Comparison of ENCODE assay signal across 8 mouse cellular contexts in the genomic region with DNA sequence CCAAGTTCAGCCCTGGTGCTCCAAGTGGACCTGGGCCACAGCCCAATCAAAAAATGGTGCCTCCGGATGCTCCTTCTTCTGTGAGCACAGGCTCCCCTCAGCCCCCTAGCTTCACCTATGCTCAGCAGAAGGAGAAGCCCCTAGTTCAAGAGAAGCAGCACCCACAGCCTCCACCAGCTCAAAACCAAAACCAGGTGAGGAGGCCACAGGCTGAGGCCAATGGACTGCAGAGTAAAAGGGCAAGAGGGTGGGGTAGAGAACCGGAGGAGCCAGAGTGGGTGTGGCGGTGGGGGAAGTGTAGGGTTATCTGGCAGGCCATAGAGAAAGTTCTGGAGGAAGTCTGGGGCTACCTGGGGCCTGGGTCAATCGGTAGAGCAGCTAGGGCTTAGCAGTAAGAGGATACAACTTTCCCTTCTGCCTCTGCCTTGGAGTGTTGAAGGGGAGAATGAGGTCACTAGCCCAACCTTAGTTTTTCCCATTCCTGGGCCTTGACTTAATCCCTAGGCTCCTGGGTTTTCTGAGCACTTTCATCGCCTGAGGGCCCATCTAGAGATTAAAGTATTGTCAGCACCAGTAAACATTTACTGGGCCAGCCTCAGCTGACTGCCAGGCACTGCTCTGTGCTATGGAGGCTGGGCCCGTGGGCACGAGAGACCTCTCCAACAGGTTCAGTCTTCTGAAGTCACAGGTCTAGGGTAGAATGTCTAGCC. TPM values are rescaled to one million over a fixed set of nuclear protein-coding genes. Genes with fewer than 3 reads are reported as not detected.
DNase-seq lines count a peak whose midpoint lies in the region; ATAC-seq and TF ChIP-seq lines count a peak whose summit lies in the region.

No protein-coding gene starts in this region.

- no peaks in the 10 kb centered on the region for H3K27me3 ChIP-seq in cerebellum, adult 2 months (ENCODE audit: control insufficient read depth, insufficient read depth, low read length)
- no peaks in the 10 kb centered on the region for H3K27me3 ChIP-seq in MEL (ENCODE audit: control insufficient read depth in 1 of 2, insufficient read depth in 2 of 2, low read length in 2 of 2)
- no peaks in the 10 kb centered on the region for H3K27me3 ChIP-seq in hindbrain, embryonic 15.5 days
- H3K27me3 ChIP-seq in lung, embryonic 16.5 days (ENCODE audit: control insufficient read depth, insufficient read depth, low read depth, low read length), result no peaks in the 10 kb centered on the region

- H3K9ac ChIP-seq in MEL (ENCODE audit: control insufficient read depth, low read depth, low read length, poor library complexity, severe bottlenecking), result peak overlapping the region; percentile 3; the same call in 1 of the 2 replicates
- H3K9ac ChIP-seq in hindbrain, embryonic 15.5 days, result no peak overlapping the region
- H3K9ac ChIP-seq in lung, embryonic 16.5 days (ENCODE audit: low read length), result peak overlapping the region; percentile 79

- H3K9me3 ChIP-seq in MEL (replicated peaks; ENCODE audit: insufficient read depth, low read length), result no peaks in the 10 kb centered on the region
- H3K9me3 ChIP-seq in hindbrain, embryonic 15.5 days, result no peaks in the 10 kb centered on the region
- no peaks in the 10 kb centered on the region for H3K9me3 ChIP-seq in lung, embryonic 16.5 days (ENCODE audit: control insufficient read depth, low read length)

- H3K79me2 ChIP-seq in MEL (ENCODE audit: control insufficient read depth, insufficient read depth, low read length, poor library complexity), result peaks cover 3% of the 10 kb centered on the region

- no peak for TF ChIP-seq CTCF in cerebellum, adult 2 months (IDR thresholded peaks at IDR 0.05; ENCODE audit: borderline replicate concordance, insufficient read depth, low read depth, low read length)
- TF ChIP-seq CTCF in MEL (IDR thresholded peaks at IDR 0.05 in 2 of 3, conservative IDR thresholded peaks at IDR 0.05 in 1 of 3; ENCODE audit: control insufficient read depth in 1 of 3, insufficient read depth in 1 of 3, low read depth in 2 of 3, low read length in 3 of 3, poor library complexity in 1 of 3, severe bottlenecking in 1 of 3), result no peak

- peaks cover 35% of the 10 kb centered on the region for H3K4me1 ChIP-seq in cerebellum, adult 2 months (ENCODE audit: control insufficient read depth, insufficient read depth, low read length)
- peaks cover 11 to 48% of the 10 kb centered on the region in 2 experiments for H3K4me1 ChIP-seq in MEL (ENCODE audit: control insufficient read depth in 1 of 2, insufficient read depth in 2 of 2, low read length in 2 of 2)
- H3K4me1 ChIP-seq in hindbrain, embryonic 15.5 days (replicated peaks), result peaks cover 43% of the 10 kb centered on the region
- H3K4me1 ChIP-seq in lung, embryonic 16.5 days (replicated peaks; ENCODE audit: control insufficient read depth, insufficient read depth, low read length), result peaks cover 54% of the 10 kb centered on the region

- peak in 1 of 2 experiments; percentile 29 for DNase-seq in cerebellum, adult 2 months
- DNase-seq in cerebellum, adult 8-10 months, result no peak
- DNase-seq in MEL (ENCODE audit: low read depth, low spot score), result peak; percentile 36
- no peak for DNase-seq in embryo, embryonic 10.5 days (ENCODE audit: low spot score)
- no peak for DNase-seq in cerebellum, postnatal 14 days

- TF ChIP-seq RAD21 in MEL (IDR thresholded peaks at IDR 0.05; ENCODE audit: low read depth, low read length), result no peak

- 73% methylated on average over 7 of the region's 7 CpGs for WGBS in cerebellum, adult 2 months
- 92% methylated on average over 7 of the region's 7 CpGs for WGBS in hindbrain, embryonic 15.5 days
- 57% methylated on average over 7 of the region's 7 CpGs for WGBS in lung, embryonic 16.5 days

- H3K4me3 ChIP-seq in cerebellum, adult 2 months (replicated peaks; ENCODE audit: insufficient read depth, low read depth, low read length), result peak overlapping the region; percentile 17
- H3K4me3 ChIP-seq in MEL (ENCODE audit: control insufficient read depth in 1 of 2, insufficient read depth in 1 of 2, low read depth in 2 of 2, low read length in 2 of 2), result no peak overlapping the region; a peak in 1 of 4 replicates
- no peak overlapping the region for H3K4me3 ChIP-seq in hindbrain, embryonic 15.5 days
- H3K4me3 ChIP-seq in lung, embryonic 16.5 days (ENCODE audit: low read length), result peak overlapping the region; percentile 63

- no peak for ATAC-seq in hindbrain, embryonic 15.5 days (ENCODE audit: low FRiP score, low read depth)
- ATAC-seq in lung, embryonic 16.5 days (ENCODE audit: low read depth), result no peak
- ATAC-seq in cerebellum, adult (ENCODE audit: insufficient number of reproducible peaks, low FRiP score, low TSS enrichment), result no peak

- peaks cover 0 to 30% of the 10 kb centered on the region in 2 experiments; a peak in 2 of 4 replicates for H3K36me3 ChIP-seq in MEL (ENCODE audit: control insufficient read depth in 1 of 2, insufficient read depth in 2 of 2, low read length in 2 of 2)
- H3K36me3 ChIP-seq in hindbrain, embryonic 15.5 days, result peaks cover 11% of the 10 kb centered on the region; the same call in 1 of the 2 replicates
- peaks cover 14% of the 10 kb centered on the region for H3K36me3 ChIP-seq in lung, embryonic 16.5 days (ENCODE audit: control insufficient read depth, insufficient read depth, low read length)

- H3K27ac ChIP-seq in cerebellum, adult 2 months (ENCODE audit: insufficient read depth, low read length), result no peak overlapping the region
- peak overlapping the region; percentile 75 for H3K27ac ChIP-seq in MEL (ENCODE audit: control insufficient read depth, low read depth, low read length)
- no peak overlapping the region for H3K27ac ChIP-seq in hindbrain, embryonic 15.5 days (replicated peaks)
- H3K27ac ChIP-seq in lung, embryonic 16.5 days (ENCODE audit: low read length), result 0 out of 2 replicates have a peak overlapping the region, but pooled peaks have one; percentile 20

- TF ChIP-seq POLR2A in cerebellum, adult 2 months (IDR thresholded peaks at IDR 0.05; ENCODE audit: borderline replicate concordance, insufficient read depth, low read length), result no peak
- TF ChIP-seq POLR2A in MEL (IDR thresholded peaks at IDR 0.05; ENCODE audit: control insufficient read depth in 1 of 2, insufficient read depth in 1 of 2, low read depth in 1 of 2, low read length in 2 of 2, poor library complexity in 1 of 2), result no peak

- no peak for TF ChIP-seq EP300 in MEL (IDR thresholded peaks at IDR 0.05; ENCODE audit: low read depth in 1 of 2, low read length in 2 of 2)

- H3K4me2 ChIP-seq in hindbrain, embryonic 15.5 days, result peak overlapping the region; percentile 91
- peak overlapping the region; percentile 89 for H3K4me2 ChIP-seq in lung, embryonic 16.5 days (ENCODE audit: low read depth, low read length)

TF ChIP-seq in MEL, 35 proteins besides CTCF, POLR2A, EP300 and RAD21:
- TF ChIP-seq MYB (IDR thresholded peaks at IDR 0.05; ENCODE audit: low read depth, low read length) (no peak), UBTF (IDR thresholded peaks at IDR 0.05; ENCODE audit: borderline replicate concordance, insufficient read depth, low read depth, low read length) (no peak), TCF12 (IDR thresholded peaks at IDR 0.05; ENCODE audit: low read depth, low read length) (no peak), ETS1 (IDR thresholded peaks at IDR 0.05; ENCODE audit: low read depth, low read length) (no peak), MAZ (IDR thresholded peaks at IDR 0.05; ENCODE audit: low read depth, low read length) (0 out of 2 replicates have a peak, but pooled peaks have one; percentile 44), RCOR1 (IDR thresholded peaks at IDR 0.05; ENCODE audit: low read depth, low read length) (no peak)
TF ChIP-seq in MEL: peak in this region for 1.

RNA-seq across cellular contexts. Expression of gene Zyx, which starts 2.5 kb away (rescaled TPM):
- polyA plus RNA-seq in cerebellum, adult 2 months (2012; rRNA removed), result 123 and 129 TPM in 2 replicates
- 7.0 and 7.5 TPM in 2 replicates for total RNA-seq in MEL (2012; rRNA removed)
- polyA plus RNA-seq in MEL (2012; ENCODE audit: insufficient read depth in 1 of 2, insufficient read length in 2 of 2, low read depth in 1 of 2, low replicate concordance in 2 of 2, missing spikeins in 1 of 2), result 10 to 100 TPM in 1 of 2 experiments, not detected in 1; 48.4 TPM
- 50.2 and 63.0 TPM in 2 replicates for polyA plus RNA-seq in hindbrain, embryonic 15.5 days (2015; fragmentation: Nextera tagmentation; extraction: Ambion mirVana)
- polyA plus RNA-seq in lung, embryonic 16.5 days (2015; fragmentation: Nextera tagmentation; extraction: Ambion mirVana), result 188 and 203 TPM in 2 replicates

RNA-seq across cellular contexts. Expression of gene Epha1, which starts 21.1 kb away (rescaled TPM):
- 0.43 and 0.46 TPM in 2 replicates for polyA plus RNA-seq in cerebellum, adult 2 months (2012; rRNA removed)
- total RNA-seq in MEL (2012; rRNA removed), result not detected in 2 replicates
- polyA plus RNA-seq in MEL (2012; ENCODE audit: insufficient read depth in 1 of 2, insufficient read length in 2 of 2, low read depth in 1 of 2, low replicate concordance in 2 of 2, missing spikeins in 1 of 2), result under 1 TPM in 1 of 2 experiments, not detected in 1; 0.04 TPM
- 0.29 and 0.56 TPM in 2 replicates for polyA plus RNA-seq in hindbrain, embryonic 15.5 days (2015; fragmentation: Nextera tagmentation; extraction: Ambion mirVana)
- 18.5 and 18.8 TPM in 2 replicates for polyA plus RNA-seq in lung, embryonic 16.5 days (2015; fragmentation: Nextera tagmentation; extraction: Ambion mirVana)

RNA-seq across cellular contexts. Expression of gene Fam131b, which starts 27.5 kb away (rescaled TPM):
- 102 and 117 TPM in 2 replicates for polyA plus RNA-seq in cerebellum, adult 2 months (2012; rRNA removed)
- not detected in 2 replicates for total RNA-seq in MEL (2012; rRNA removed)
- polyA plus RNA-seq in MEL (2012; ENCODE audit: insufficient read depth in 1 of 2, insufficient read length in 2 of 2, low read depth in 1 of 2, low replicate concordance in 2 of 2, missing spikeins in 1 of 2), result under 1 TPM in 1 of 2 experiments, not detected in 1; 0.06 TPM
- 6.5 and 7.5 TPM in 2 replicates for polyA plus RNA-seq in hindbrain, embryonic 15.5 days (2015; fragmentation: Nextera tagmentation; extraction: Ambion mirVana)
- 0.10 and 0.16 TPM in 2 replicates for polyA plus RNA-seq in lung, embryonic 16.5 days (2015; fragmentation: Nextera tagmentation; extraction: Ambion mirVana)

RNA-seq across cellular contexts. Expression of gene Tas2r143, which starts 48.1 kb away (rescaled TPM):
- polyA plus RNA-seq in cerebellum, adult 2 months (2012; rRNA removed), result 0.33 and 1.0 TPM in 2 replicates
- not detected in 2 replicates for total RNA-seq in MEL (2012; rRNA removed)
- not detected for polyA plus RNA-seq in MEL (2012; ENCODE audit: insufficient read depth in 1 of 2, insufficient read length in 2 of 2, low read depth in 1 of 2, low replicate concordance in 2 of 2, missing spikeins in 1 of 2)
- polyA plus RNA-seq in hindbrain, embryonic 15.5 days (2015; fragmentation: Nextera tagmentation; extraction: Ambion mirVana), result not detected in 2 replicates
- not detected in 2 replicates for polyA plus RNA-seq in lung, embryonic 16.5 days (2015; fragmentation: Nextera tagmentation; extraction: Ambion mirVana)

RNA-seq across cellular contexts. Expression of gene Tas2r135, which starts 53.3 kb away (rescaled TPM):
- polyA plus RNA-seq in cerebellum, adult 2 months (2012; rRNA removed), result 0.72 and 0.84 TPM in 2 replicates
- total RNA-seq in MEL (2012; rRNA removed), result not detected in 2 replicates
- polyA plus RNA-seq in MEL (2012; ENCODE audit: insufficient read depth in 1 of 2, insufficient read length in 2 of 2, low read depth in 1 of 2, low replicate concordance in 2 of 2, missing spikeins in 1 of 2), result not detected
- polyA plus RNA-seq in hindbrain, embryonic 15.5 days (2015; fragmentation: Nextera tagmentation; extraction: Ambion mirVana), result not detected in 2 replicates
- not detected in 2 replicates for polyA plus RNA-seq in lung, embryonic 16.5 days (2015; fragmentation: Nextera tagmentation; extraction: Ambion mirVana)

Comparison
In these comparisons a context has a peak if more than half of its experiments do, and no peak if none do; other contexts are left out.
1. H3K27ac ChIP-seq: peak in MEL (single experiment) and lung, embryonic 16.5 days (single experiment); none in cerebellum, adult 2 months (single experiment) and hindbrain, embryonic 15.5 days (single experiment).
2. H3K4me3 ChIP-seq: peak in cerebellum, adult 2 months (single experiment) and lung, embryonic 16.5 days (single experiment); none in MEL (0 of 2) and hindbrain, embryonic 15.5 days (single experiment).
3. RNA of gene Epha1, which starts 21.1 kb away (polyA plus RNA-seq): 18.5 to 18.8 TPM in lung, embryonic 16.5 days; 0.43 to 0.46 TPM in cerebellum, adult 2 months, 0.29 to 0.56 TPM in hindbrain, embryonic 15.5 days and 0.04 TPM in MEL; every median in the first group is over 10 times any median in the second.
4. RNA of gene Fam131b, which starts 27.5 kb away (polyA plus RNA-seq): 102 to 117 TPM in cerebellum, adult 2 months; 6.5 to 7.5 TPM in hindbrain, embryonic 15.5 days, 0.10 to 0.16 TPM in lung, embryonic 16.5 days and 0.06 TPM in MEL; every median in the first group is over 10 times any median in the second.